Mouse (Mus musculus): ENCODE measurements around the gene Chml. TPM values are rescaled to one million over a fixed set of nuclear protein-coding genes. Genes with fewer than 3 reads are reported as not detected.

Gene Chml
- total RNA-seq (2021), result 10 to 100 TPM; 15.9 to 20.2 TPM

DNA sequence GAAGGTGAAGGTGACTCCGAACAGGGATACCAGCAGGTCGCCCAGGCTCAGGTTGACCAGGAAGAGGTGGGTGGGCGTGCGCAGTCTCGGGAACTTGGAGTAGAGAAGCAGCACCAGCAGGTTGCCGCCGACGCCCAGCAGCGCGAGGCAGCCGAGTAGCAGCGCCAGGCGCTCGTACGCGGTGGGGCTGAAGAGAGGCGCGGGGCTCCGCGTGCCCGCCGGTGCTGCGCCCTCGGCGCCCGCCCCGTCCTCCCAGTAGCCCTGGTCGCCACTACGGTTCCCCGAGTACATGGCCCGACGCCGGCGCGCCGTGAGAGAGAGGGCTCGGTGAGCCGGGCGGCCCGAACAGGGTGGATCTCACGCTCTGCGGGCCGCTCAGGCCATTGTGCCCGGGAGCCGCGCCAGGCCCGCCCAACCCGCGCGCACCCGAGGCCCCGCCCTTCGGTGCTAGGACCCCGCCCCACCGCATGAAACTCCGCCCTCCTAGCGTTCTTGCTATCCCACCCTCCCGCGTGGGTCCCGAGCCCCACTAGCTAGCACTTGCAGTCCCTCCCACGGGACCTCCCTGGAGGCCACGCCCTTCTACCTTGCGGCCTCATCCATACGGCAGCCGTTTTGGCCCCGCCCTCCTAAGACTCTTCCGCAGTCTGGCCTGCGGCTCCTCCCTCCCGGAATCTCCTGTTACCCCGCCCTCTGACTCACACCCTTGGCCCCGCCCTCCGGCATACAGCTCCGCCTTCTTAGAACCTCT, at the start of gene Chml, which contains the start of gene Opn3:
Gene Chml, minus strand, starts transcription at position 656 of the 751 bp plus-strand sequence.
Gene Opn3, minus strand, starts transcription at position 531 of the 751 bp plus-strand sequence.
- peak; percentile 96 to 98 for DNase-seq (ENCODE audit: extremely low spot score in 1 of 2, low spot score in 2 of 2)
- intact Hi-C loops (cut with DNase I), result loop anchor here (10.0 kb wide), 1 partner anchor 172 kb away; no protein-coding TSS in a partner anchor

GRCm38 (mm10) chr1:175725771-175726170, 33.1 kb upstream of the Chml start:
- DNase-seq (ENCODE audit: extremely low spot score in 1 of 2, low spot score in 2 of 2), result no peak
- intact Hi-C loops (cut with DNase I), result no loop called here

- intact Hi-C loops (cut with DNase I), result no loop called here
- no peak for DNase-seq (ENCODE audit: extremely low spot score in 1 of 2, low spot score in 2 of 2)
Measured at GRCm38 (mm10) chr1:175716832-175717231, 24.1 kb upstream of the Chml start.

DNA sequence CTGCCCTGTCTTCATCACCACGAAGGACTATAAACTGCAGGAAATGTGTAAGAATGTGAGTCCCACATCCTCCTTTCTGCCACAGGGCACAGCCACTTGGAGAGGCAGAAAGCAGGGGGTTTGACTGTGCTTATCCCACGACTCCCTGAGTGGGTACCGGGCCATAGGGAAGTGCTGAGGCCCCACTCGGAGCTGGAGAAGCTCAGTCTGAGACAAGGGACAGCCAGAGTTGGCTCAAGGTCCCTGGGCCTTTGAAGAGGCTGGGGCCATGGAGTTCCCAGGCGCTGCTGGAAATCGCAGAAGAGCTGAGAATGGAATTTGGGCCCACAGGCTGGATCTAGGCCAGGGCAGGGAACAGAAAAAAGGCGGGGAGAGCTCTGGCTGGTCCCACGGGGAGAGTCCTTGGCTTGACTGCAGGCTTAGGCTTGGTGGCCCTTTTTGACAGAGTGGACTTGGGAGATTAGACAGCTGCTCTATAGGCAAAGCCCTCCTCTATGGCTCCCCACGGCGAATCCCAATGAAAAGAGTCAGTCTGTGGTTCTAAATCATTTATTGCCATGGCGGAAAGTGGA, 19.7 kb upstream of the Chml start:
- peak in 1 of 2 experiments; percentile 42 for DNase-seq (ENCODE audit: extremely low spot score in 1 of 2, low spot score in 2 of 2)
- intact Hi-C loops (cut with DNase I), result no loop called here

- intact Hi-C loops (cut with DNase I), result no loop called here
- no peak for DNase-seq (ENCODE audit: extremely low spot score in 1 of 2, low spot score in 2 of 2)
Measured at GRCm38 (mm10) chr1:175708013-175708412, 15.3 kb upstream of the Chml start.

DNA sequence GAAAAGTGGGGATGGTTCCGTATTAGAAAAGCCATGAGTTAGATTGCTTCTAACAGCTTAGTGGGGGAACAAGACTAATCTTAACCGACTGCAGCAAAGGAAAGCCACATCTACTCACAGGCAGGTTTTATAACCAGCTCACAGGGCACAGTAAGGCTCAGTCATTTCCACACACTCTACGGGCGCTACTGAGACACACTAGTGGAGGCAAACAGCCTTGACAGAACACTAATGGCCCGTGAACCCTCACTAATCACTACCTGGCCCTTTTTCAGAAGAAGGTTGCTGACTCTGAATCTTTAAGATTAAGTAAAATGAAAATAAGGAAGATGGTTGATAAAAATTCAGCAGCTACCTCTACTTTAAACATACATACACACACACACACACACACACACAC, 14.9 kb upstream of the Chml start:
- intact Hi-C loops (cut with DNase I), result no loop called here
- no peak for DNase-seq (ENCODE audit: extremely low spot score in 1 of 2, low spot score in 2 of 2)

- intact Hi-C loops (cut with DNase I), result no loop called here
- DNase-seq (ENCODE audit: extremely low spot score in 1 of 2, low spot score in 2 of 2), result no peak
Measured at GRCm38 (mm10) chr1:175701145-175701544, 8.4 kb upstream of the Chml start.

- intact Hi-C loops (cut with DNase I), result loop anchor here (10.0 kb wide), 1 partner anchor 165 kb away; no protein-coding TSS in a partner anchor
- DNase-seq (ENCODE audit: extremely low spot score in 1 of 2, low spot score in 2 of 2), result no peak
Measured at GRCm38 (mm10) chr1:175699796-175700195, 7.1 kb upstream of the Chml start.

GRCm38 (mm10) chr1:175699375-175699774, 6.7 kb upstream of the Chml start:
- DNase-seq (ENCODE audit: extremely low spot score in 1 of 2, low spot score in 2 of 2), result no peak
- intact Hi-C loops (cut with DNase I), result loop anchor here (10.0 kb wide), 1 partner anchor 165 kb away; no protein-coding TSS in a partner anchor

DNA sequence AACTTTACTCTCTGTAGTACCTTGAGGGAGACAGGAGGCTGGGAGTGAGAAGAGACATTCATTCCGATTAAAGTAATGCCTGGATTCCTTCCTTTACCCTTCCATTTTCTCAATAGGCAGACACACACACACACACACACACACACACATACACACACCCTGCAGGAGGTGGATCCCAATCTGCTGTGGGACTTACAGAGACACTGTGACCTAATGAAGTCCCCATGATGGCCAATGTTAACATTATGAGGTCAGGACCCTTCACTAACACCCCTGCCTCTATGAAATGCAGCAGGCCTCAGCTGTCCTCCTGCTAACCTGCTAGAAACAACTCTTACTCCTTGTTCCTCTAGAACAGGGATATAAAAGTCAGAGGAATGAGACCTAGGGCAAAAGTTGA, 5.6 kb upstream of the Chml start, which contains the start of gene Wdr64:
Gene Wdr64, plus strand, starts transcription at position 301 of the 400 bp plus-strand sequence.
- no peak for DNase-seq (ENCODE audit: extremely low spot score in 1 of 2, low spot score in 2 of 2)
- intact Hi-C loops (cut with DNase I), result loop anchor here (10.0 kb wide), 1 partner anchor 167 kb away; no protein-coding TSS in a partner anchor

- DNase-seq (ENCODE audit: extremely low spot score in 1 of 2, low spot score in 2 of 2), result no peak
- intact Hi-C loops (cut with DNase I), result loop anchor here (10.0 kb wide), 1 partner anchor 171 kb away; no protein-coding TSS in a partner anchor
Measured at GRCm38 (mm10) chr1:175693429-175693960, 794 bp upstream of the Chml start.

GRCm38 (mm10) chr1:175692997-175693361, 278 bp upstream of the Chml start:
- DNase-seq (ENCODE audit: extremely low spot score in 1 of 2, low spot score in 2 of 2), result no peak
- intact Hi-C loops (cut with DNase I), result loop anchor here (10.0 kb wide), 1 partner anchor 172 kb away; no protein-coding TSS in a partner anchor

DNA sequence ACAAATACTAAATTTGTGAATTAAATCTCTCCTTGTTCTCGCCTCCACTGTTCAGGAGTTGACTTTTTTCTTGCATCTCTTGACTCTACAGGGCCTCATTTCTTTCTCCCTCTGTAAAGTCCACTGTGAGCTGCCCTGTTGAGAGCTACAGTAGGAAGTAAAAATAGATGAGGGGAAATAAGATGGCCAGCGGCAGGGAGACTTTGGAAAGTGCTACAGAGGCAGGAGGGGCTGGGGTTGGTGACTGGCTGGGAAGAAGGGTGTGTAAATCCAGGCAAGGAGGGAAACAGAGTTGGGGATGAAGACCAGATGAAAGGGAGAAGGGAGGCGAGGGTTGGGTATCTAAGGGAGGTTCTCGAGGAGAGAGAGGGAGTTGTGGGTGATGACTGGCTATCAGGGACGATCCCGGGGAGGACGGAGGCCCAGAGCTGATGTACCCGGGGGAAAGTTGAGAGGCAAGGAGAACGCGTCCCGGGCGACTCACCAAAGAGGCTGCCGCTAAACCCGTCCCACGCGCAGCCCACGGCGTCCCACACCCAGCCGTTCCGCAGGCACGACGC, 935 bp downstream of the Chml start:
- intact Hi-C loops (cut with DNase I), result loop anchor here (10.0 kb wide), 1 partner anchor 173 kb away; no protein-coding TSS in a partner anchor
- DNase-seq (ENCODE audit: extremely low spot score in 1 of 2, low spot score in 2 of 2), result no peak

- no peak for DNase-seq (ENCODE audit: extremely low spot score in 1 of 2, low spot score in 2 of 2)
- intact Hi-C loops (cut with DNase I), result no loop called here
Measured at GRCm38 (mm10) chr1:175680995-175681394, 11.7 kb downstream of the Chml start.

- intact Hi-C loops (cut with DNase I), result no loop called here
- no peak for DNase-seq (ENCODE audit: extremely low spot score in 1 of 2, low spot score in 2 of 2)
Measured at GRCm38 (mm10) chr1:175677459-175677858, 15.2 kb downstream of the Chml start.

DNA sequence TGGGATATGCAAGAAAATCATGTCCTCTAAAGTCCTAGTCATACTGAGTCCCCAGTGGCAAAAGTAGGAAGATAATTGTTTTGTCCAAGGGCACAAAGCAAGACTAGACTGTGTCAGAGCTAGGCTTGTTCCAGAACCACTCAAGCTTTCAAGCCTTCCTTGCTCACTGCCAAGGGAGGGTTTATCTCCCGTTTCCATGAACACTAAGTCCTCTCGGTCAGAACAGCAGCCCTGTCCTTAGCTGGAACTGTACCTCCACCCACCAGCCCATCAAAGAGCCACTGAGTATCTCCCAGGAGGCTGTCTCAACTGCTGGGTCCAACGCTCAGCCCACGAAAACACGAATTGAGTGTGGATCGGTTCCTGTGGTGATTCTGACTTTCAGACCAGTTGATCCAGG, 17.6 kb downstream of the Chml start:
- intact Hi-C loops (cut with DNase I), result no loop called here
- DNase-seq (ENCODE audit: extremely low spot score in 1 of 2, low spot score in 2 of 2), result no peak

GRCm38 (mm10) chr1:175673563-175674325, 19.0 kb downstream of the Chml start:
- no peak for DNase-seq (ENCODE audit: extremely low spot score in 1 of 2, low spot score in 2 of 2)
- intact Hi-C loops (cut with DNase I), result loop anchor here (5.0 kb wide), 1 partner anchor 249 kb away; the partner anchor contains the start of gene Gm38100

GRCm38 (mm10) chr1:175671626-175672025, 21.1 kb downstream of the Chml start:
- DNase-seq (ENCODE audit: extremely low spot score in 1 of 2, low spot score in 2 of 2), result no peak
- intact Hi-C loops (cut with DNase I), result loop anchor here (5.0 kb wide), 1 partner anchor 251 kb away; the partner anchor contains the start of gene Gm38100
